Mouse (Mus musculus) lung, adult 10 weeks (tissue): ENCODE measurements around the gene Gm49405. TPM values are rescaled to one million over a fixed set of nuclear protein-coding genes. Genes with fewer than 3 reads are reported as not detected.

Experiments
- polyA plus RNA-seq: library from polyadenylated mRNA; stranded (reverse); fragments of 350-450 nt; fragmentation: Illumina TruSeq; extraction: RNeasy Lipid Tissue Mini Kit (QIAGEN cat#74804); gene quantifications from one replicate; pipeline ENCODE4 v1.2.3, GENCODE M21; 2014; ENCODE audit warnings: low read depth, low replicate concordance; ENCODE audit not compliant: insufficient read depth

The Gm49405 gene
- polyA plus RNA-seq, result 0.23 TPM

DNA sequence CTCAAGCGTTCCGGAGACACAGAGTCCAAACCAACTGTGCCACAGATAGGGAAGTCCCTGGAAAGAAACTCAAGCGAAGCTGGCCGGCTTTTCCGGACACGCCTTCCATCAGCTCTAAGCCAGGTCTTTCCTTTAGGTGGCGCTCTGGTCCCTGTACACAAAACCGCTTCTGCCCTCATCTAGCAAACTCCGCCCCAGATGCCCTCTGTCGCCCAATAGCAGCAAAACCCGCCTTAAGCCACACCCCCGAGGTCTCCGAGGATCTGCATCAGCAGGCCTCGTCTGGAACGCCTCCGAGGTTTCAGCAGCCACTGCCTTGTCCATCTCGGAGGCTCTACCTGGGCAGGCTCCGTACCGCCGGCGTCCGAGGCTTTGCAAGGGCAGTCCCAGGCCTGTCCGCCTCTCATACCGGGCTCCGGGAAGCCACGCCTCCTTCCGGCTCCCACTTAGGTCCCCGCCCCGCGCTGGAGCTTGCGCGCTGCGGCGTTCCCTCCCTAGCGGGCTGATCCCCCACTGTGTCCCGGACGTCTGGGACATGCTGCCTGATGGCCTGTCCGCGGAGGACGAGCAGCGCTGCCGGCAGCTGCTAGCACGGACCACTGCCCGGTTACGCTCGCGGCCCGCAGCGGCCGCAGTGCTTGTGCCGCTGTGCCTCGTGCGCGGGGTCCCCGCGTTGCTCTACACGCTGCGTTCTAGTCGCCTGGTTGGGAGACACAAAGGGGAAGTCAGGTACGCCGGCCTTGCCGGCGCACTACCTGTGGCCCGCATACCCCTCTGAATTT, at the start of gene Gm49405, which contains the start of gene Nudt8:
Gene Gm49405, plus strand, starts transcription at position 508 of the 782 bp plus-strand sequence.
Gene Nudt8, plus strand, starts transcription at position 462 of the 782 bp plus-strand sequence.

DNA sequence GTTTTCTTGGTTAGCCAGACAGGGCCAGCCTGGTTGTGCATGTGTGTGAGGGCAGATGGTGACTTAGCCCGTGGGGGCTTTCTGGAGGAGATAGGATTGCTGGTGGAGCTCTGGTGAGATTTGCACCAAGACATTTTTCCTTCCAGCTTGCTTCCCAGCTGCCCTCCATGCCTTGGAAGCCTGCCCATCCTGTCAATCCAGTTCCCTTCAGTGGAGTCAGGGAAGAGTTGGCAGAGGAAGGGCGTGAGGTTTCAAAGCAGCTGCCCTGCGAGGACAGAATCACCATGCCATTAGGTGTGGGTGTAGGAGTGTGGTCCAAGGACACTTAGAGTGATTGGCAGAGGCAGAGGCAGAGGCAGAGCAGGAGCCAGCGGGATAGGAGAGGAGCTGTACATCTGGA, 42.0 kb upstream of the Gm49405 start, which contains the start of gene Aldh3b3:
Gene Aldh3b3, plus strand, starts transcription at position 176 of the 400 bp plus-strand sequence.

DNA sequence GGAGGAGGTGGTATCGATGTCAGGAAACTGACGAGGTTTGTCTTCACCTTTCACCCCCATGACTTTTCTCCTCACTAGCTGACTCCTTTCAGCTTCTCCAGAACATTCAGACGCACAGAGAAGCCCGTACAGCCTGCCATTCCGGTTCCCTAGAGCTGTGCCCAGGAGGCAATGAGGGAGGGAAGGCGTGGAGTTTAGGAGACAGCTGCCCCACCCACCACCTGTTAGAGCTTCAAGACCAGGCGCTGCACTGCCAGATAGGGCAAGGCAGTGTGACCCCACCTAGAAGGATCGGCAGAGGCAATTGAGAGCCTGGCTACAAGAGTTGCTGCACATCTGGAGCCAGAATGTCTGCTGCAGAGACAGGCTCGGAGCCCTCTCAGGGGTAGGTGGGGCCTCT, 28.2 kb upstream of the Gm49405 start, which contains the start of gene Aldh3b2:
Gene Aldh3b2, plus strand, starts transcription at position 100 of the 400 bp plus-strand sequence.

GRCm38 (mm10) chr19:3986334-3986733, 14.1 kb upstream of the Gm49405 start, which contains the start of gene Acy3:
Gene Acy3 (plus strand): TSS chr19:3986570.

DNA sequence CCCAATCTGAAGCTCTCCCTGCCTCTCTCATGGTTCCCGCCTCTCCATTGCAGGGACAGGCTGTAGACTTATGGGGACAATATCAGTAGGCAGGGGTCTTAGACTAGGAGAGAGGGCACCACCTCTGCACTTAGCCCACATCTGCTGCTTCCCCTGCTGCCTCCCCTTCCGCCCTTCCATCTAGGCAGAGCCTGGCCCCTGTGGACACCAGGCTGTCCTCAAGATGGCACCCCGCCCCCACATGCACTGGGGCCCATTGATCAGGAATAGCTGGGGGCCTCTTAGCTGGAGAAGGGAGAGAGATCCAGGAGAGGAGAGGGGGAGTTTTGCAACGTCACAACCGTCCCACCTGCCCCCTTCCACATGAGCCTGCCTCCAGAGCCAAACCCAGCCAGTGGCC, 8.0 kb upstream of the Gm49405 start, which contains the start of gene Tbx10:
Gene Tbx10, plus strand, starts transcription at position 337 of the 400 bp plus-strand sequence.

GRCm38 (mm10) chr19:4003112-4003511, 2.7 kb downstream of the Gm49405 start, which contains the start of gene Doc2g:
Gene Doc2g (plus strand): TSS chr19:4003313.

DNA sequence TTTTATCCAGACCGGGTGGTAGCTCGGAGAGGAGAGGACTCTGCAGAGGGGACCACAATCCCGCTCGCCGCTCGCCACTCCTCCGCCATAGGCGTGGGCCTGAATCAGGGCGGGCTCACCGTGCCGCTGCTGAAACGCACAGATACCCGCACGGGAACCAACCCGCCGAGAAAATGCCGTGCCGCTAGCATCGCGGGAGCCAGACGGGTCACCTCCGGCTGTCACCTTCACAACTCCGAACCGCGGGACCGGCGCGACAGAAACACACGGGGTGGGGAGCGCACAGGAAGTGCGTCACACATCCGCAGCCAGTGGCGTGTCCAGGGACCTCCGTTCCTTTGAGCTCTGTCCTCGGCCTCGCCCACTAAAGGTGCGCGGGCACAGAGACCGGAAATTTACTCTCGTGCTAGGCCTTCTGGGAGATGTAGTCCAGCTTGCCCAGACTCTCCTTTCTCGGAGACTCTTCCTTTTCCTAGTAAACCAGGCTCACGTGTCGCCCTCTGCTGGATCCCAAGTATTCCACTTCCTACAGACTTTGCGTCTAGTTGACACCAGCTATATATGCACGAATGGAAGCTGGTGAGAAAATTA, 12.1 kb downstream of the Gm49405 start, which contains the start of gene Ndufv1:
Gene Ndufv1, minus strand, starts transcription at position 375 of the 591 bp plus-strand sequence.

GRCm38 (mm10) chr19:4037788-4038232, 37.4 kb downstream of the Gm49405 start, which contains the start of gene Gstp1:
Gene Gstp1 (minus strand): TSS chr19:4037985.

DNA sequence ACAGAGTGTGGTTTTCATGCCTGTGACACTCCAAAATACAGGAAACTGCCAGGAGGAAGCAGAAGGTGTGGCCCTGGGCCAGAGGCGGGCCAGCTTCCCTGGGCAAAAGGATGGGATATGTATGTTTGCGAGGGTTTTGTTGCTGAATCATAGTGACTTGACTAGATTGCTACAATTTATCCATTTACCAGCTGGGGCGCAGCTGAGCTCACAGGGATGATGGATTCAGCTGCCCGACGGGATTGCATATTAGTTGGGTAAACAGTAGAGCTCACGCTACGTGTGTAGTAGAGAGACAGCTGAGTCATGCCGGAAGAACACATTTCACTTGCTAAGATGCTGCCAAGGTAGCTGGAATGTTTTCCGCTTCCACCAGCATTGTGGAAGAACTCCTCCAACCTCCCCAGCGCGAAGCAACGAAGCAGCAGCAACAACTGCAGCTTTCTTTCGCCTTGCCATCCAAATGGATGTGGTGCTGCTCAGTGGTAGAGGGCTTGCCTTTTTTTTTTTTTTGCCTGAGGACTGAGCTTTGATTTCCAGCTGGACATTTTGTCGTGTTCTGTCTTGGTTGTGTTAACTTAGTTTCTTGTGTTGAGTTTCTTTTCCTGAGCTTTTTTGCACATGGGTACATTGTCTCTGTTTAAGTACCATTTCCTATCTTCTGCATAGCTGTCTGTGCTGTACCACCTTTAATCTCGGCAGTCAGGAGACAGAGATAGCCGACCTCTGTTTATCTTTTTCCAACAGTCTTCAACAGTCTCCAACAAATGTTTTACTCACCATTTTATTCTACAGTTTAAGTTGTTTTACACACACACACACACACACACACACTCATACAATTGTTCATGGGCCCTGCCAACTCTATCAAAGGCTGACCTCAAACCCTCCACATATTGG, 45.8 kb downstream of the Gm49405 start, which contains the start of gene Gstp2:
Gene Gstp2, minus strand, starts transcription at position 58 of the 900 bp plus-strand sequence.

Other genes with a start within 250 kb of the Gm49405 start
- gene Kmt5b, start 233.2 kb upstream of the Gm49405 start, polyA plus RNA-seq, result 13.1 TPM
- 34.0 TPM for gene Chka, start 148.9 kb upstream of the Gm49405 start, polyA plus RNA-seq
- 35.0 TPM for gene Tcirg1, start 93.5 kb upstream of the Gm49405 start, polyA plus RNA-seq
- gene Ndufs8, start 87.9 kb upstream of the Gm49405 start, polyA plus RNA-seq, result 140 TPM
- gene Aldh3b1, start 70.8 kb upstream of the Gm49405 start, polyA plus RNA-seq, result 53.6 TPM
- gene Unc93b1, start 65.4 kb upstream of the Gm49405 start, polyA plus RNA-seq, result 56.9 TPM
- 0.20 TPM for gene Aldh3b3, start 42.0 kb upstream of the Gm49405 start, polyA plus RNA-seq
- 0.83 TPM for gene Aldh3b2, start 28.3 kb upstream of the Gm49405 start, polyA plus RNA-seq
- 10.1 TPM for gene Acy3, start 14.1 kb upstream of the Gm49405 start, polyA plus RNA-seq
- gene Tbx10, start 7.9 kb upstream of the Gm49405 start, polyA plus RNA-seq, result not detected
- 19.1 TPM for gene Nudt8, start within 50 bp of the Gm49405 start, polyA plus RNA-seq
- gene Doc2g, start 2.7 kb downstream of the Gm49405 start, polyA plus RNA-seq, result 4.9 TPM
- 85.5 TPM for gene Ndufv1, start 12.2 kb downstream of the Gm49405 start, polyA plus RNA-seq
- gene Gstp1, start 37.4 kb downstream of the Gm49405 start, polyA plus RNA-seq, result 401 TPM
- gene Gstp2, start 45.4 kb downstream of the Gm49405 start, polyA plus RNA-seq, result 28.2 TPM
- 10.6 TPM for gene Gstp3, start 58.9 kb downstream of the Gm49405 start, polyA plus RNA-seq
- 0.93 TPM for gene Cabp2, start 81.0 kb downstream of the Gm49405 start, polyA plus RNA-seq
- 128 TPM for gene Cdk2ap2, start 96.6 kb downstream of the Gm49405 start, polyA plus RNA-seq
- 24.1 TPM for gene Pitpnm1, start 99.4 kb downstream of the Gm49405 start, polyA plus RNA-seq
- gene Aip, start 125.2 kb downstream of the Gm49405 start, polyA plus RNA-seq, result 110 TPM
- not detected for gene Gpr152, start 139.2 kb downstream of the Gm49405 start, polyA plus RNA-seq
- not detected for gene Cabp4, start 143.4 kb downstream of the Gm49405 start, polyA plus RNA-seq
- gene Coro1b, start 148.0 kb downstream of the Gm49405 start, polyA plus RNA-seq, result 121 TPM
- gene Ptprcap, start 153.0 kb downstream of the Gm49405 start, polyA plus RNA-seq, result 41.4 TPM
- 19.1 TPM for gene Rps6kb2, start 162.7 kb downstream of the Gm49405 start, polyA plus RNA-seq
- gene Carns1, start 174.9 kb downstream of the Gm49405 start, polyA plus RNA-seq, result 2.5 TPM
- 22.1 TPM for gene Tbc1d10c, start 190.7 kb downstream of the Gm49405 start, polyA plus RNA-seq
- 290 TPM for gene Ppp1ca, start 191.4 kb downstream of the Gm49405 start, polyA plus RNA-seq
- 12.4 TPM for gene Rad9a, start 201.0 kb downstream of the Gm49405 start, polyA plus RNA-seq
- 7.9 TPM for gene Clcf1, start 213.6 kb downstream of the Gm49405 start, polyA plus RNA-seq
- gene AC109138.7, start 213.7 kb downstream of the Gm49405 start, polyA plus RNA-seq, result not detected
- 52.0 TPM for gene Pold4, start 231.3 kb downstream of the Gm49405 start, polyA plus RNA-seq